Mouse (Mus musculus) cerebellum, adult 11-12 months (tissue): Measurements from ENCODE around the gene Lama1.

ENCODE experiments used
- DNase-seq: peaks from one replicate; pipeline ENCODE4 v3.0.0; 2022

Gene Lama1

DNA sequence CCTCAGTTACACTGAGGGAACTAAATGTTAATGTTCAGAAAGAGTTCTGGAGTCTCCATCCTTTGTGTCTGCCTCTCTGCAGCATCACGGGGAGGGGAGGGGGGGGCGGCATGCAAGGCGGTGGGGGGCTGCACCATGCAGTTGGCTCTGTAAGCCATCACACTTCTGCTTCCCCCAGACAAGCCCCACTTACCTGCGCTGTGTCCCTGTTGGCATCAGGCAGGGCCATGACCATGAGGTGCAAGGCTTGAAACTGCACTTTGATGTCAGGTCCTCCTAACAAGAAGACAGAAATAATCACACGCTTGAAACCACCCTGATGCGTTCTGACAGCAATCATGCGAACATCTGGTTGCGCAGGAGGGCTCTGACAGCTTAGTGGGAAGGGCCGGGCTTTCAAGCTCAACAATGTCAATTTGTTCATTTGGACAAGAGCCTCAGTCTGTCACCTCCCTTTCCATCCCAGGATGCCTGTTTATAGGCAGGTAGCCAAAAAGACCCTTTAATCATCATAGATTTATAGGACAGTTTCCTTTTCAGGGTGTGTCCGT, 164.1 kb downstream of the Lama1 start:
- DNase-seq, result no peak

DNA sequence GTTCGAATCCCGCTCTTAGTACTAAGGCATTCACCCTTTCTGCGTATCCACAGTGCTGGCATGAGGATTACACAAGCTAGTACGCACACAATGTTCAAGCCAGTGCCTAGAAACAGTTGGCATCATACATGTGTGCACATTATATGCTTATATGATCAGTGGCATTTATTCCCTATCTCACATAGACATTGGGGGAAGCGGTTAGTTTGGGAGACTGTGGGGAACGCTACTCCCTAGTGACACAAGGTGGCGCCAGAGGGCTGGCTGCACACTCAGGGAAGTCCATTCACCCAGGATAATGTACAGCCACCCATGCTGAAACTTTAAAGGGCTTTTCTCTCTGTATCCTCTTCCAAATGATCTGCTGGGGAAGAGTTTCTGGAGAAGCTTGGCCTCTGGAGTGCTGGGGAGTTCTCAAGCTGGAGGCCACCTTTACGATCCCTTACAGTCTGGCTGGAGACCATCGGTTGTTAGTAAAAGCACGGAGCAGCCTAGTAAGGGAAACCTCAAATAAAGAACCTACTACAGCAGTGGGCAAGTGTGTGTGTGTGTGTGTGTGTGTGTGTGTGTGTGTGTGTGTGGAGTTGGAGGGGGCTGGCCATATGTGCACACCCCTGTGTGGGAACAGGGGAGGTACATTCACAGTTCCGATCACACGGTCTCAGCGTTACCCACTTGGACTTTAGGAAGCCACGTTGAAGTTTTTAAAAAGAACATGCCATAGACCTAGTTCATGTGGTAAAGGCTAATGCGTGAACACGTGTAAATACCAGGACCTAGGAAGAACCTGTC, 164.9 kb downstream of the Lama1 start:
- peak; percentile 19 for DNase-seq

DNA sequence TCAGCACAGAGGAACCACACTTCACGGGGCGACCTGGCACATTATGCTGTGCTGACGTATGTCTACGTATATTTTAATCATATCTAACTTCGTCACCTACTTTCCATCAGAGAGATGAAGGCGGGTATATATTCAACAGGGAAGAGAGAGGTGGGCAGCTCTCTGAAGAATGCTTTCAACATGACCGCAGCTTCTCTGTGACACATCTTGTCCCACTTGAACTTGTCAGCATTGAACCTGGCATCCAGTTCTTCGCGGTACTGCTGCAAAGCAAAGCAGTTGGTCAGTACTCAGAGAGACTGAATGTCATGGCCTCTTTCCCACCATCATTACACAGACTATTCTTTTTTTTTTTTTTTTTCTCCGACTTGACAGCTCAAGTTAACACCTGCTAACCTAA, 167.3 kb downstream of the Lama1 start:
- no peak for DNase-seq

DNA sequence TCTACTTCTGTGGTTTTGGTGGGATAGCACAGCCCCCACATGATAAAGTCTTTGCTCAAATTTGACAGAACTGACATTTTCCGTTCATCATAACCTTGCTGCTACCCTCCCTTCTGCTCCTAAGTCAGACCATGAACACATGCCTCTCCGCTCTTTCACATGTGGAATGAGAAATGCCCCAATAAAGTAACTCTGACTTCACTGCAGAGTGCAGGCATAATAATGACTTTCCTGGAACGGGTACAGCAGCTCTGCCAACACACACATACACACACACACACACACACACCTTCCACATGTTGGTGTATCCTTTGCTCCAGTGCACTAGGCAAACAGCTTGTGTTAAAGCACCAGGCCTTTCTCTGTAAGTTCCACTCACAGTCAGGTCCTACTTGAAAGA, 167.9 kb downstream of the Lama1 start:
- no peak for DNase-seq

DNA sequence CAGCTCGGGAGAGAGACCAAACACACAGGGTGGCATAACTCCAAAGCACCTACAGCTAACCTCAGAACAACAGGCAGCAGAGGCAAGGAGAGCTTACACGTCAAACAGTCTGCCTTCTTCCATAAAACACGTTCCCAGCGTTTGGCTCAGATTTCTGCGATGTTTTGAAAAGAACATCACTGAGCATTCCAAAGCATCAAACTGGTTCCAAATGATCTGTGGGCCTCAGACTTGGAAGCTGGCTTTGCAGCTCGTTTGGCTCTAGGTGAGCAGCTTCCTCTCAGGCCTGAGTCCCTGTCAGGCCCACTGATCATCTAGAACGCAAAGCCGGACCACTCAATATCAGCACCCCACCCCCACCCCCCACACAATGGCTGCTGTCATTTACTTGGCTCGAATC, 169.0 kb downstream of the Lama1 start:
- DNase-seq, result no peak

DNA sequence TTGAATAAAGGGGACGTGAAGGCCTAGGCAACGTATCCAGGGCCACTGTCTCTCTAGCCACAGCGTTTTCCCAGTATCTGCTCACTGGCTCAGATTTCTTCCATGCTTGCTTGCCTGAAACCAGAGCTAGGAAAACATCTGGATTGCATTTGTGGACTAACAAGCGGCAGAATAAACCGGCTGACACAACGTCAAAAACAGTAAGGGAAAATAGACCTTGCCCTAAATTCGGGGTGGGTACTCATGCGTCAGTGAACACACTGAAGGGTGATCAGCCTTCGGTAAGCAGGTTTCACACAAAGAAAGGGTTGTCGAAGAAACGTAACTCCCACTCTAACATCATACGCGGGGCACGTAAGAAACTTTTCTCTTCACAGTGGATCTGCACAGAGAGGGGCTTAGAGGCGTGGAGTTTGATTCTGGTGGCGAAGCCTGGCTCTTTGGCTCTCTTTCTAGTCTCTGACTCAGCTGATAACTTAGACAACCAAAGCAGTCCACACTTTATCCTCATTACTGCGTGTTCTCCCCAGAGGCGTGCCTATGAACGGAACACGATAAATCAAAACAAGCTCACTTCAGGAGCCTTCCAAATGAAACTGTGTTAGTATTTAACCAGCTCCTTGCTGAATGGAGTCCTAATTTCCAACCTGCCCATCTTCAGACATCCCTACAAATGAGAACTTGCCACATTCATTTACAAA, 169.6 kb downstream of the Lama1 start:
- DNase-seq, result no peak

DNA sequence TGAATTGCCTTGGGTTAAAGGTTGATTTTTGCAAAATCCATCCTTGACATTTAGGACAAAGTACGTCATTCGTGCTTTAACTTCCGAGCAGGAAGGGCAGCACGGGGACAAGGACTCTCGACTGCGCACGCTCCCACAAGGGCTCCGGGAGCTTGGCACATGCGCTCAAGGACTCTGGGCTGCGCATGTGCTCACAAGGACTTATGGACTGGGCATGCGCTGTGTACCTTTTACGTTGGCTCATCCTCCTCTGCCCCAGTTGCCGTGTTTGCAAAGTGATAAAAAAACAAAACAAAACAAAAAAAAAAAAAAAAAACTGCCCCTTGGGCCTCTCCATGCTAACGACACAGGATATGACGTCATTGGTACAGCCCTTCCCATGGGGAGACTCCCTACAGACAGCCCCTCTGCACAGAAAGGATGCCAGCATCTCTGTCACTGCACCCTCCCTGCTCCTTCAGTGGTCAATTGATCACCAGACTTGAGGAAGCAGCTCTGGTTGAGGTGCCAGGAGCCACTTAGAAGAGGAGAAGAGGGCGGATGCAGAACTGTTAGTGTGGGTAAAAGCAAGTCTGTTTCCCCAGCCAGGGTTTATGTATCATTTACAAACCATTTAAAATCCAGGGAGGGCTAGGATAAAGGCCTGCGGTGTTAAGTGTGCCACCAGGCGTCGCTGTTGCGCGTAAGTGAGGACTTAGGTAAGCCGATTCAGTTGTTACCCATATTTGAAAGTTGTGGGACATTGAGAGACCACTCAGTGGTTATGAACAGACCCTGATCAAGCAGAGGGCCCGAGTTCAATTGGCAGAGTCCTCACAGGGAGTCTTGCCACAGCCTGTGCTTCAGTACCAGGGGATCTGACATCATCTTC, 172.9 kb downstream of the Lama1 start:
- no peak for DNase-seq
